Mouse (Mus musculus) kidney, adult 2 months (tissue): ENCODE data around the gene Clpb. TPM values are rescaled to one million over a fixed set of nuclear protein-coding genes. Genes with fewer than 3 reads are reported as not detected.

Experiments used
- DNase-seq: peaks from one replicate; pipeline ENCODE4 v3.0.0; 2021
- H3K27ac ChIP-seq: fragments of 200-500 bp; 2 replicates; pipeline ENCODE4 v1.5.1; 2012; ENCODE audit warnings: low read depth, low read length, control low read depth, inconsistent platforms; ENCODE audit not compliant: insufficient read depth
- H3K27me3 ChIP-seq: fragments of 200-500 bp; replicated peaks from 2 replicates; pipeline ENCODE4 v1.6.1; 2012; ENCODE audit warnings: mild to moderate bottlenecking, moderate library complexity, low read length, inconsistent platforms; ENCODE audit not compliant: control insufficient read depth, insufficient read depth
- H3K36me3 ChIP-seq: fragments of 200-500 bp; 2 replicates; pipeline ENCODE4 v1.6.1; 2012; ENCODE audit warnings: mild to moderate bottlenecking, moderate library complexity, low read length, inconsistent platforms; ENCODE audit not compliant: control insufficient read depth, insufficient read depth
- H3K4me1 ChIP-seq: fragments of 200-500 bp; 2 replicates; pipeline ENCODE4 v1.6.1; 2011; ENCODE audit warnings: low read length; ENCODE audit not compliant: control insufficient read depth, insufficient read depth
- H3K4me3 ChIP-seq: fragments of 200-500 bp; 2 replicates; pipeline ENCODE4 v1.5.1; 2011; ENCODE audit warnings: mild to moderate bottlenecking, low read depth, low read length, control low read depth; ENCODE audit not compliant: insufficient read depth
- CTCF ChIP-seq: fragments of 200-500 bp; conservative IDR thresholded peaks from 2 replicates; pipeline ENCODE4 v1.5.1; 2011; ENCODE audit warnings: low read depth, mild to moderate bottlenecking, control low read depth, low read length, moderate library complexity, mixed read lengths; ENCODE audit not compliant: insufficient read depth, insufficient read length
- POLR2A ChIP-seq: fragments of 200-500 bp; IDR thresholded peaks from one replicate; pipeline ENCODE4 v1.6.1; 2011; ENCODE audit warnings: low read depth, low read length, control low read depth
- WGBS: fragments of 180-500 bp; shearing (Covaris S2); methylation state at CpG from one replicate; pipeline ENCODE4 v1.1.7; 2018; 5-methylcytosine and 5-hydroxymethylcytosine counted together
- polyA plus RNA-seq: library from polyadenylated mRNA; depleted of rRNA; stranded (reverse); fragments of >200 nt; gene quantifications from 2 replicates; pipeline ENCODE4 v1.2.3, GENCODE M21; 2012

Clpb gene
- polyA plus RNA-seq, 1 experiment = 84.9 TPM

GRCm38 (mm10) chr7:101650565-101650964 lies 12.9 kb upstream of the Clpb start:
- 30% methylated on average over 3 of the region's 3 CpGs for WGBS
- Histone ChIP-seq H3K27ac (no peak overlapping the region), H3K4me3 (no peak overlapping the region), H3K4me1 (no peaks in the 10 kb centered on the region), H3K27me3 (no peaks in the 10 kb centered on the region), H3K36me3 (no peaks in the 10 kb centered on the region)
- peak; percentile 15 for DNase-seq
- peak; percentile 35; the same call in 1 of the 2 replicates for TF ChIP-seq CTCF
- no peak for TF ChIP-seq POLR2A

- H3K27ac ChIP-seq = no peak overlapping the region
- H3K36me3 ChIP-seq = no peaks in the 10 kb centered on the region
- H3K4me3 ChIP-seq = 0 out of 2 replicates have a peak overlapping the region, but pooled peaks have one; percentile 7
- 33% methylated on average over 10 of the region's 10 CpGs for WGBS
- TF ChIP-seq CTCF (peak; percentile 19; the same call in 1 of the 2 replicates), POLR2A (no peak)
- DNase-seq = peak; percentile 43
- no peaks in the 10 kb centered on the region for H3K4me1 ChIP-seq
- H3K27me3 ChIP-seq = no peaks in the 10 kb centered on the region
These were observed 9.7 kb upstream of the Clpb start for GRCm38 (mm10) chr7:101653681-101654209.

- WGBS = 68% methylated on average over 4 of the region's 4 CpGs
- Histone ChIP-seq H3K36me3 (no peaks in the 10 kb centered on the region), H3K4me1 (no peaks in the 10 kb centered on the region), H3K27me3 (no peaks in the 10 kb centered on the region), H3K4me3 (no peak overlapping the region), H3K27ac (no peak overlapping the region)
- no peak for TF ChIP-seq CTCF
- TF ChIP-seq POLR2A = no peak
- DNase-seq = no peak
These were observed 8.5 kb upstream of the Clpb start for GRCm38 (mm10) chr7:101654936-101655335.

GRCm38 (mm10) chr7:101662006-101662405 lies 1.4 kb upstream of the Clpb start:
- DNase-seq = no peak
- TF ChIP-seq POLR2A (no peak), CTCF (0 out of 2 replicates have a peak, but pooled peaks have one; percentile 9)
- H3K27me3 ChIP-seq = no peaks in the 10 kb centered on the region
- WGBS = 85% methylated on average over 1 of the region's 1 CpGs
- no peaks in the 10 kb centered on the region for H3K36me3 ChIP-seq
- H3K27ac ChIP-seq = no peak overlapping the region
- H3K4me3 ChIP-seq = no peak overlapping the region
- peaks cover 2% of the 10 kb centered on the region; the same call in 1 of the 2 replicates for H3K4me1 ChIP-seq

- Histone ChIP-seq H3K27ac (no peak overlapping the region), H3K4me3 (no peak overlapping the region), H3K27me3 (no peaks in the 10 kb centered on the region), H3K36me3 (no peaks in the 10 kb centered on the region), H3K4me1 (peaks cover 2% of the 10 kb centered on the region; the same call in 1 of the 2 replicates)
- 10% methylated on average over 3 of the region's 3 CpGs for WGBS
- TF ChIP-seq CTCF (peak; percentile 79), POLR2A (no peak)
- DNase-seq = peak; percentile 69
These were observed 3.1 kb downstream of the Clpb start for GRCm38 (mm10) chr7:101666581-101666980.

GRCm38 (mm10) chr7:101671601-101672280 lies 8.3 kb downstream of the Clpb start:
- TF ChIP-seq CTCF (no peak), POLR2A (no peak)
- H3K4me3 ChIP-seq = no peak overlapping the region
- DNase-seq = no peak
- no peaks in the 10 kb centered on the region; the same call in 1 of the 2 replicates for H3K4me1 ChIP-seq
- H3K27ac ChIP-seq = no peak overlapping the region
- no peaks in the 10 kb centered on the region for H3K36me3 ChIP-seq
- WGBS = 85% methylated on average over 5 of the region's 5 CpGs
- no peaks in the 10 kb centered on the region for H3K27me3 ChIP-seq

- no peak overlapping the region for H3K27ac ChIP-seq
- WGBS = 18% methylated on average over 2 of the region's 2 CpGs
- H3K36me3 ChIP-seq = no peaks in the 10 kb centered on the region
- H3K27me3 ChIP-seq = no peaks in the 10 kb centered on the region
- H3K4me3 ChIP-seq = no peak overlapping the region
- DNase-seq = no peak
- TF ChIP-seq POLR2A = no peak
- no peak for TF ChIP-seq CTCF
- no peaks in the 10 kb centered on the region; the same call in 1 of the 2 replicates for H3K4me1 ChIP-seq
These were observed 10.1 kb downstream of the Clpb start for GRCm38 (mm10) chr7:101673497-101673896.
